Mouse (Mus musculus) thymus, adult 2 months (tissue): ENCODE measurements at regions not wholly inside any gene's neighbourhood (a gene's known extent, or its start where the extent isn't known, plus 50 kb on each side); places are given as distances from the start of the nearest gene placed in this dataset.

Experiments
- DNase-seq: peaks from one replicate; pipeline ENCODE4 v3.0.0; 2021
- H3K27ac ChIP-seq: fragments of 200-500 bp; 2 replicates; pipeline ENCODE4 v1.5.1; 2012; ENCODE audit warnings: low read length, control low read depth; ENCODE audit not compliant: control insufficient read depth, insufficient read depth
- H3K27me3 ChIP-seq: fragments of 200-500 bp; 2 replicates; pipeline ENCODE4 v1.6.1; 2012; ENCODE audit warnings: mild to moderate bottlenecking, low read length, moderate library complexity, mixed read lengths; ENCODE audit not compliant: control insufficient read depth, insufficient read depth
- H3K36me3 ChIP-seq: fragments of 200-500 bp; 2 replicates; pipeline ENCODE4 v1.6.1; 2012; ENCODE audit warnings: mild to moderate bottlenecking, low read length, moderate library complexity; ENCODE audit not compliant: control insufficient read depth, insufficient read depth
- H3K4me1 ChIP-seq: fragments of 200-500 bp; replicated peaks from 2 replicates; pipeline ENCODE4 v1.6.1; 2012; ENCODE audit warnings: low read length; ENCODE audit not compliant: control insufficient read depth, insufficient read depth
- H3K4me3 ChIP-seq: fragments of 200-500 bp; 2 replicates; pipeline ENCODE4 v1.5.1; 2012; ENCODE audit warnings: mild to moderate bottlenecking, low read length, control low read depth, moderate library complexity; ENCODE audit not compliant: control insufficient read depth, insufficient read depth
- CTCF ChIP-seq: fragments of 200-500 bp; IDR thresholded peaks from 2 replicates; pipeline ENCODE4 v1.5.1; 2012; ENCODE audit warnings: mild to moderate bottlenecking, control low read depth, low read length, moderate library complexity, borderline replicate concordance; ENCODE audit not compliant: control insufficient read depth, poor library complexity, insufficient read depth; ENCODE audit errors: extremely low read depth
- POLR2A ChIP-seq: fragments of 200-500 bp; IDR thresholded peaks from 2 replicates; pipeline ENCODE4 v1.6.1; 2012; ENCODE audit warnings: mild to moderate bottlenecking, low read length, control low read depth, moderate library complexity; ENCODE audit not compliant: control insufficient read depth, poor library complexity, insufficient read depth; ENCODE audit errors: extremely low read depth
- WGBS: fragments of 180-500 bp; shearing (Covaris S2); methylation state at CpG from one replicate; pipeline ENCODE4 v1.1.7; 2018; 5-methylcytosine and 5-hydroxymethylcytosine counted together

- H3K4me1 ChIP-seq: no peaks in the 10 kb centered on the region; the same call in 1 of the 2 replicates
- TF ChIP-seq CTCF (no peak), POLR2A (no peak)
- no peak for DNase-seq
- 89% methylated on average over 3 of the region's 3 CpGs for WGBS
- H3K27me3 ChIP-seq: no peaks in the 10 kb centered on the region
- no peak overlapping the region for H3K4me3 ChIP-seq
- H3K36me3 ChIP-seq: no peaks in the 10 kb centered on the region
- H3K27ac ChIP-seq: no peak overlapping the region
Measured at GRCm38 (mm10) chr12:107539683-107540082, 51.3 kb downstream of the 3110018I06Rik start.

- 89% methylated on average over 5 of the region's 5 CpGs for WGBS
- TF ChIP-seq CTCF (no peak), POLR2A (no peak)
- Histone ChIP-seq H3K4me3 (no peak overlapping the region), H3K27me3 (no peaks in the 10 kb centered on the region), H3K27ac (no peak overlapping the region), H3K36me3 (no peaks in the 10 kb centered on the region), H3K4me1 (no peaks in the 10 kb centered on the region; the same call in 1 of the 2 replicates)
- no peak for DNase-seq
Measured at GRCm38 (mm10) chr12:107541196-107541595, 52.8 kb downstream of the 3110018I06Rik start.

DNA sequence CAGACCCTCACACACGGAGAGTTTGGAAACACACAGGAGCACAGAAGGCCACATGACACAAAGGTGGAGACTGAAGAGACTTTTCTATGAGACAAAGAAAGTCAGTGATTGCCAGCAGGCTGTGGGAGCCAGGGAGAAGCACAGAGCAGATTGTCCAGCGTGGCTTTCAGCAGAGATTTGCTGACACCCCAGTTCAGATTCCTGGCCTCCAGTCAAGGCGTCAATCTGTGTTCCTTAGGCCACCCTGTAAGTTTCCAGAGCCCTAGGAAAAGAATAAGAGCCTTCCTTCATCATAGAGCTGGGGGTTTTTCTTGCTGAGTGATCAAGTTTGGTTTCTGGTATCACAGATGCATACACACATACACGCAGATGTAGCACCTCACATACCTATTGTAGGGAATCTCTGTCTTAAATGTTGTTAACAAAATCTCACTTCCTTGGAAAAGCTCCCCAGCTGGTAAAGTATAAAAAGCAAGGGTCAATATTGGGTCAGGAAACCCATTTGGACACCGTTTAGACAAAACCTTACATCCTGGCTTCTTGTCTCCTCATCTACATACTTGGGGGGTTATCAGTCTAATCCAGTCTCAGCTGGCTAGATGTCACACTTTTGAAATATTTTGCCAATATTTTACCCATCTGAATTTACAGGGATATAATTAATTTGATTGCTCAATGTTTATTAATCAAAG is 58.9 kb downstream of the 3110018I06Rik start:
- H3K27ac ChIP-seq: no peak overlapping the region
- no peaks in the 10 kb centered on the region for H3K36me3 ChIP-seq
- no peak for DNase-seq
- no peak for TF ChIP-seq CTCF
- TF ChIP-seq POLR2A: no peak
- WGBS: 81% methylated on average over 5 of the region's 5 CpGs
- no peak overlapping the region for H3K4me3 ChIP-seq
- H3K4me1 ChIP-seq: no peaks in the 10 kb centered on the region
- H3K27me3 ChIP-seq: no peaks in the 10 kb centered on the region

GRCm38 (mm10) chr12:107547886-107548448 is 59.5 kb downstream of the 3110018I06Rik start:
- Histone ChIP-seq H3K36me3 (no peaks in the 10 kb centered on the region), H3K4me1 (no peaks in the 10 kb centered on the region), H3K27ac (no peak overlapping the region), H3K4me3 (no peak overlapping the region), H3K27me3 (no peaks in the 10 kb centered on the region)
- WGBS: 88% methylated on average over 3 of the region's 3 CpGs
- TF ChIP-seq POLR2A (no peak), CTCF (no peak)
- no peak for DNase-seq

DNA sequence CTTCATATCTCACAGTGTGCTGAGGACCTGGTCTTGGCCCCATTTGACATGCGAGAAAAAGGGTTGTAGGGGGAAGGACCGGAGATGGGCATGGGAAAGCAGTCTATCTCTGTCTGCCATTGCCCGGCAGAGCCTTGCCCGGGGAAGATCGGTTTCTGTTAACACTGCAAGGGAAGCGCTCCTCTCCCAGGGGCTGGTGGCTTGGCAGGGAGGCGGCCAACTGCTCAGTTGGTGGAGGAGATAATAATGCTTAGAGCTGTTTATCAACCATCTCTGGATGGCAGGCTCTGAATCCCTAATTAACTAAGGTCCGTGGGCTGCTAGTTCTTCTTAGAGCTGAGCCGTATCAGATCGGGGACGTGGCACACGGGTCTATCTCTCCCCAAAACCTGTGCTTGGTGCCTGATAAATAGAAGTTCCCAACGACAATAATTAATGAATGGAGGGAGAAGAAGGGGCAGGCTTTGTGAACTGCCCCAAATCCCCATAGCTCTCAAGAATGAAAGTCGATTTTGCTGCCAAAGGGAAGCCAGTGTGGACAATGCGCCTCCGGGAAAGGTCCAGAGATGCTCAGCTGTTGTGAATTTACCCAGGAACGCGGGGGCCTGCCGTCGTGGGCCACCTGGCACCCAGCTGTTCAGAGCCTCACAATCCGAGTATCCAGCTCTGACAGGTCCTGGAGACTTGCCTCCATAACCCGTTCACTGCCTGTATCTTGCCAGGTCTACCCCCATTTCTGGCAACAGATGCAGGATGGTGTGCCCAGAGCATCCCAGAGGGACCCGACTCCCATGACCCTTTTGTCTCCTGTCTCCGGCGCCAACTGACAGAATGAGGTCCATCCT is 61.2 kb downstream of the 3110018I06Rik start:
- TF ChIP-seq CTCF (no peak), POLR2A (no peak)
- no peaks in the 10 kb centered on the region for H3K36me3 ChIP-seq
- H3K27ac ChIP-seq: no peak overlapping the region
- H3K4me3 ChIP-seq: no peak overlapping the region
- H3K4me1 ChIP-seq: 0 out of 2 replicates have a peak, but pooled peaks cover 2% of the 10 kb centered on the region
- WGBS: 93% methylated on average over 25 of the region's 25 CpGs
- no peaks in the 10 kb centered on the region for H3K27me3 ChIP-seq
- DNase-seq: no peak

DNA sequence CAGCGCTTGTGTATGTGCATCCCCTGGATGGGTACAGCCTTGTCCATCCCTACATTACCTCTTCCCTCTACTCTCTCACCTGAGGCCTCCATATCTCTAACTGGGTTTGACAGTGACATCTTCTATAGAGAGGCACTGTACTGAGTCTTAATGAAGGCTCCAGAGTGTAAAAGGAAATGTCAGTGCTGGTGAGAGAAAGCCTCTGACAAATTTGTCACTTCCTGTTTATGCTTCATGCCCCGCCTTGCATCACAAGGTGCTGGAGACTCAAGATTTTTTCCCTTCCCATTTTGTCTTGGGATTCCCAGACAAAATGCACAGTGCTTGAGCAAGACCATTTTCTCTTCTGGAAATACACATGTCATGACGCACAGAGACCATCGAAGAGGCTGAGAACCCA is 70.8 kb downstream of the 3110018I06Rik start:
- Histone ChIP-seq H3K4me1 (peaks cover 7% of the 10 kb centered on the region), H3K36me3 (no peaks in the 10 kb centered on the region), H3K27me3 (no peaks in the 10 kb centered on the region), H3K27ac (peak overlapping the region; percentile 66; the same call in 1 of the 2 replicates), H3K4me3 (no peak overlapping the region)
- WGBS: 83% methylated on average over 4 of the region's 4 CpGs
- no peak for DNase-seq
- no peak for TF ChIP-seq CTCF
- TF ChIP-seq POLR2A: no peak

DNA sequence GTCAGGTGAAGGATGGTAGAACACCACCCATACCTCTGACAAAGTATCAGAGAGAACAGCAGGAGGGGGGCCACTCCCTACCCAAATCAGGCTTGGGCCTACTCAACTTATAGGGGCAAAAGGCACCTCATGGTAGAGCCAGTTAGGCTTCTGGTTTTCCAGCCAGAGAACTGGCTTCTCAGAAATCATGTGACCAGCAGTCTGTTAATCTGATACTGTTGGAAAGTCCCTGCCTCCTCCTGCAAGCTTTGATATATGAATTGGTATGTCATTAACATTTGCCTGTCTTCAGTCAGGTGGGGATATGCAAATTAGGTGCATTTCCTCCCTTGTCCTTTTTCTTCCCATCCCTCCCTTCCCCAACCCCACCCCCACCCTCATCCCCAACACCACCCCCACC is 71.7 kb downstream of the 3110018I06Rik start:
- no peaks in the 10 kb centered on the region for H3K27me3 ChIP-seq
- no peak overlapping the region for H3K4me3 ChIP-seq
- H3K27ac ChIP-seq: no peak overlapping the region
- no peak for TF ChIP-seq CTCF
- TF ChIP-seq POLR2A: no peak
- no peak for DNase-seq
- H3K4me1 ChIP-seq: peaks cover 7% of the 10 kb centered on the region
- H3K36me3 ChIP-seq: no peaks in the 10 kb centered on the region
